Mouse (Mus musculus) bone marrow, adult 2 months (tissue): Measurements from ENCODE around the gene Ush1g. TPM values are rescaled to one million over a fixed set of nuclear protein-coding genes. Genes with fewer than 3 reads are reported as not detected.

Experiments
- H3K27ac ChIP-seq: fragments of 200-500 bp; 2 replicates; pipeline ENCODE4 v1.5.1; 2012; ENCODE audit warnings: low read depth, mild to moderate bottlenecking, control low read depth, inconsistent platforms, low read length; ENCODE audit not compliant: control insufficient read depth, poor library complexity, insufficient read depth
- H3K4me1 ChIP-seq: fragments of 200-500 bp; 2 replicates; pipeline ENCODE4 v1.6.1; 2011; ENCODE audit warnings: low read length; ENCODE audit not compliant: control insufficient read depth, insufficient read depth
- H3K4me3 ChIP-seq: fragments of 200-500 bp; replicated peaks from 2 replicates; pipeline ENCODE3; 2011; ENCODE audit warnings: mild to moderate bottlenecking, low read depth, low read length, control low read depth; ENCODE audit not compliant: control insufficient read depth
- CTCF ChIP-seq: fragments of 200-500 bp; IDR thresholded peaks from 2 replicates; pipeline ENCODE4 v1.5.1; 2011; ENCODE audit warnings: low read length, control low read depth; ENCODE audit not compliant: control insufficient read depth, insufficient read depth
- POLR2A ChIP-seq: fragments of 200-500 bp; IDR thresholded peaks from 2 replicates; pipeline ENCODE4 v1.6.1; 2011; ENCODE audit warnings: low read depth, mild to moderate bottlenecking, control low read depth, low read length, borderline replicate concordance; ENCODE audit not compliant: control insufficient read depth
- WGBS: fragments of 180-500 bp; shearing (Covaris S2); methylation state at CpG from one replicate; pipeline ENCODE4 v1.1.7; 2018; 5-methylcytosine and 5-hydroxymethylcytosine counted together
- polyA plus RNA-seq: library from polyadenylated mRNA; stranded (reverse); fragments of >200 nt; gene quantifications from 2 replicates; pipeline ENCODE4 v1.2.4, GENCODE M21; 2011; ENCODE audit warnings: low replicate concordance; ENCODE audit not compliant: missing spikeins, insufficient read depth, insufficient read length

The Ush1g gene
- polyA plus RNA-seq, 1 experiment: not detected

- H3K4me3 ChIP-seq: no peak overlapping the region
- H3K27ac ChIP-seq: no peak overlapping the region
- TF ChIP-seq CTCF: no peak
- peaks cover 2% of the 10 kb centered on the region; the same call in 1 of the 2 replicates for H3K4me1 ChIP-seq
- 96% methylated on average over 6 of the region's 6 CpGs for WGBS
These were observed 47.1 kb downstream of the Ush1g start for GRCm38 (mm10) chr11:115274771-115275170.

DNA sequence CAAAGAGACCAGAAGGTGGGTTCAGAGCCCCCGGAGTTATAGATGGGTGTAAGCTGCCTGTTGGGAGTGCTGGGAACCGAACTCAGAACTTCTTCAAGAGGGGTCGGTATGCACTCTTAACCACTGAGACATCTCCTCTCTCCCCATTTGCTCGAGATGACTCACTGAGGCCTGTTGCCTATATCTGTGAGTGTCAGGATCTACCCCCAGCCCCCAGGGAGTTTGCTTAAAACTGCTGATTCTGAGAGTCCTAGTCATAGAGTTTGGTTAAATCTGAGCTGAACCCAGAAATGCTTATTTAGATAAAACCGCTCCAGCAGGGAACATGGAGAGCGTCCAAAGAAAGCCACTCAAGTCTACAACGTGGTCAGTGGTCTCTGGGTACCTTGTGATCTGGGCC is 47.7 kb downstream of the Ush1g start:
- H3K4me1 ChIP-seq: peaks cover 2% of the 10 kb centered on the region; the same call in 1 of the 2 replicates
- 83% methylated on average over 7 of the region's 7 CpGs for WGBS
- no peak overlapping the region for H3K27ac ChIP-seq
- TF ChIP-seq POLR2A (no peak), CTCF (no peak)
- no peak overlapping the region for H3K4me3 ChIP-seq

DNA sequence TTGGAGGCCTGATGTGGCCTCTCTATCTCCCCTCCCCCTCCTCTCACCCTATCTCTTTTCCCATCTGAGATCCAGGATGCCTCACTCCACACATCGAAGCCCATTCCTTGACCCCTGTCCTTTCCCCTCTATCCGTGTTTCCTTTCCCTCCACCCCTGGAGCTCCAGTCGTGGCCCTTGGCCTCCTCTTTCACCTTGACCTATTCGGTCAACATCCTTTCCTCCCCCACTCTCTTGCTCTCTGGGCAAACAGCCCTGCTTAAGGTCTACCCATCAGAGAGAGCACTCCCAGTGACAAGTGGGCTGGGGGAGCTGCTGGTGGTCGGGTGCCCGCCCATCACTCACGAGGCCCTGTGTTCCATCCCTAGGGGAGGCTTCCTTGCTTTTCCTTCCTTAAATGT is 48.1 kb downstream of the Ush1g start:
- peaks cover 2% of the 10 kb centered on the region; the same call in 1 of the 2 replicates for H3K4me1 ChIP-seq
- TF ChIP-seq CTCF (no peak), POLR2A (no peak)
- no peak overlapping the region for H3K4me3 ChIP-seq
- 79% methylated on average over 7 of the region's 7 CpGs for WGBS
- H3K27ac ChIP-seq: no peak overlapping the region

GRCm38 (mm10) chr11:115272894-115273498 is 48.8 kb downstream of the Ush1g start:
- H3K4me3 ChIP-seq: no peak overlapping the region
- TF ChIP-seq POLR2A (no peak), CTCF (no peak)
- peaks cover 2% of the 10 kb centered on the region; the same call in 1 of the 2 replicates for H3K4me1 ChIP-seq
- 80% methylated on average over 10 of the region's 10 CpGs for WGBS
- no peak overlapping the region for H3K27ac ChIP-seq

- peaks cover 2% of the 10 kb centered on the region; the same call in 1 of the 2 replicates for H3K4me1 ChIP-seq
- WGBS: 84% methylated on average over 10 of the region's 10 CpGs
- TF ChIP-seq CTCF: no peak
- H3K27ac ChIP-seq: no peak overlapping the region
- H3K4me3 ChIP-seq: no peak overlapping the region
These were observed 50.4 kb downstream of the Ush1g start for GRCm38 (mm10) chr11:115271481-115271880.

GRCm38 (mm10) chr11:115271052-115271451 is 50.8 kb downstream of the Ush1g start:
- TF ChIP-seq CTCF (no peak), POLR2A (no peak)
- H3K4me3 ChIP-seq: no peak overlapping the region
- WGBS: 84% methylated on average over 9 of the region's 9 CpGs
- peaks cover 2% of the 10 kb centered on the region; the same call in 1 of the 2 replicates for H3K4me1 ChIP-seq
- no peak overlapping the region for H3K27ac ChIP-seq

DNA sequence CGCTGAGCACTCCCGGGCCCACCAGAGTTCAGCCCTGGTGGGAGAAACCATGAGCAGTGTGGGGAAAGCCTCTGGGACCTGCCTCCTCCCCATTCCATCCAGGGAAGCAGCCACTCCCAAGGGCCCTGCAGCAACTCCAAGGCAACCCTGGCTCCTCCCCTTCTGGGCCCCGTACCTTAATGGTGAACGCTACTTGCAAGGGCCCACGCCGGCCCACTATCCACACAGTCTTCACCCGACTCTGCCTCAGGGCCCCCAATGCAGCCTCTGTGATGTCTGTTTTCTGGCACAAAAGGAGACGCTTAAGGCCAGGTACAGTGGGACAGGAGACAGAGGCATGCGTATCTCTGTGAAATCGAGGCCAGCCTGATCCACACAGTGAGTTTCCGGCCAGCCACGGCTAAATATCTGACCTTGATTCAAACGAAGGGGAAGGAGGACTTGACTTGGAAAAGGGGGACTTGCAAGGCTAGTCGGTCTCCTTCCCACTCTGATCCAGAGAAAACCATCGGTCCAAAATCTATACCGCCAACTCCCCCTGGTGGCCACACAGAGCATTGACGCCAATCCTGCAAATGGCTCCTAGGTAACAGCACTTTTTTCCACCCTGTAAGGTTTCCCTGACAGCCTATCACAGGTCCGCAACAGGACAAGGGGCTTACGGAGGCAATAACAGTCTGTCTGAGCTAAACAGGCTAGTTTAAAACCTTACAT is 51.5 kb downstream of the Ush1g start:
- 55% methylated on average over 19 of the region's 19 CpGs for WGBS
- Histone ChIP-seq H3K27ac (no peak overlapping the region), H3K4me3 (no peak overlapping the region), H3K4me1 (no peaks in the 10 kb centered on the region; the same call in 1 of the 2 replicates)
- TF ChIP-seq CTCF: peak; percentile 83
- TF ChIP-seq POLR2A: no peak

DNA sequence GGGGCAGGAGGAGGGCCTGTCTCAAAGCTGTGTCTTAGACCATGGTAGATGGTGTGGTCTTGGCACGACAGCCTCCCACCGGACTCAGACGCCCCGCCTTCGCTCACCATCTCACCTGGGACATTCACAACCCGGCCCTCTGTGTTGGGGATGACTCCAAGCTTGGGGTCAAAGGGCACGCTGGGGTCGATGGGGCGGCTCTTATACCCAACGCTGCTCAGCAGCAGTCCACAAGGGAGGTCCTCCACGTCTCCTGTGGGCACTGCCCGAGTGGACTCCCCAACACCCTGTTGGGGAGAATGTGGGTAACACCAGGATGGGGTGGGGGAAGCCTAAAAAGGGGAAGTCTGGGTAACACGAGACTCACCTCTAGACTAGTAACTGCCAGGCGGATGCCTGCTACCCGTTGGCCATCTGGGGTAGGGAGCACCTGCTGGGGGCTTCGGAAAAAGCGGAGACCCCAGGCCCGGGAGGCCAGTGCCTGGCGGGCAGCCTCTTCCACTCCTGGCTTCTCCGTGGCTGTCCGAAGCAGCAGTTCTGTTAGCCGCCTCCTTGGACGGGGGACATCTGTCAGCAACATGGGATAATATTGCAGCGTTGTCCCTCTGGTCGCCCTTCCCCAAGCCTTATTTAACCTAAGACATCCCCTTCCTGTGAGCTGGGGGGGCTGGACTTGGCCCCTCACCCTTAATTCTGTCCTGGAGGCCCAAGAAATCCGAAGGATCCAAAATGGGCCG is 52.3 kb downstream of the Ush1g start:
- H3K27ac ChIP-seq: no peak overlapping the region
- no peak overlapping the region for H3K4me3 ChIP-seq
- no peaks in the 10 kb centered on the region for H3K4me1 ChIP-seq
- no peak for TF ChIP-seq CTCF
- TF ChIP-seq POLR2A: no peak; the same call in 1 of the 2 replicates
- WGBS: 70% methylated on average over 27 of the region's 27 CpGs

DNA sequence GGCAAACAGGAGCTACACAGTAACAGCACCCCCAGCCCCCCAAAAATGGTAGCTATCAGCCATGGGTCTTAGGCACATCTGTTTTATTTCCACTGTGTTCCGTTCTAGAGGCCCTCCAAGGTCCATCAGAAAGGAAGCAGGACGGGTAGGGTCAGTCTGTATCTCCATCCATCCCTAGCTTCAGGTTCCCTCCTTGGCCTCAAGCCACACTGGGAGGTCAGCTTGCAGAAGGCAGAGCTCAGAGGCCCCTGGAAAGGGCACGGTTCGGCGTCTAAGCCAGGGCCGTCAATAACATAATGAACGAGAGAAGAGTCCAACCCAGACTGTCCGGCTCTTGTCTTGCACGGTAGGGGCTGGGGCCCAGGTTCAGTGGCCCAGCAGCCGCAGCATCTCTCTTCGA is 53.9 kb downstream of the Ush1g start:
- no peak overlapping the region for H3K4me3 ChIP-seq
- TF ChIP-seq CTCF (no peak), POLR2A (no peak)
- no peaks in the 10 kb centered on the region for H3K4me1 ChIP-seq
- H3K27ac ChIP-seq: no peak overlapping the region
- WGBS: 86% methylated on average over 11 of the region's 11 CpGs
